Mouse (Mus musculus): ENCODE measurements around the gene Ankrd27. TPM values are rescaled to one million over a fixed set of nuclear protein-coding genes. Genes with fewer than 3 reads are reported as not detected.
A peak's percentile ranks its signal among the peaks of the same experiment; 100 is the strongest.

Gene Ankrd27
- total RNA-seq, 2 experiments from 2014 or later = 30.1 to 35.3 TPM

DNA sequence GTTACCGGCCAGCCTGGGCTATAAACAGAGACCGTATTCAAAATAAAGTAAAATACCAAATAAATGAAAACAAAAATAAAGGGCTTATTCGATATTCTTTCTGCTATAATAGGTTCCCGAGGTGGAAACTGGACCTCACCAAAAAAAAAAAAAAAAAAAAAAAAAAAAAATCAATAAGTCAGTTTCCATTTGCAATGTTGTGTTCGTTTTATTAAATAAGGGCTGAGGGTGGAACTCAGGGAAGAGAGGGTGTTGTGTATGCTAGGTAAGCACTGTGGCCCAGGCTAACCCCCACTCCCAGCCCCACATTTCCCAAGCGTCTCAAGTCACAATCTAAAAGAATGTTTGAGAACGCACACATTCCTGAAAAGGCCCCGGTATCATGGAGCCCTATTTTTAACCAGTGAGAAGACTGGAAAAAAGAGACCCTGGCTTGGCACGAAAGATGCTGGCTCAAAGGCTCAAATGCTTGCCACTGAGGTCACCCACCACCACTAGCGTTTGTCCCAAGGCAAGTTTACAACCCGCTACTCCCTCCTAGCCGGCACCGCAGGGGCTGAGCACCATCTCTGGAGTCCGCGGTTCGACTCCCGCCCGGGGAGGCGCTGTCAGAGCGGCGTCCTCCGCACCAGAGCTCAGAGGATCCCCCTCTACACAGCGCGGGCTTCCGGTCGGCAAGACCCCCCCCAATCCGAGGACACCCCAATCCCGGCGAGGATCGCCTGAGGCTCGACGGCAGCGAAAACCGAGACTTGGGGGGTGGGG lies 60.5 kb downstream of the Ankrd27 start:
- peak; percentile 51 for DNase-seq

GRCm38 (mm10) chr7:35647101-35647698 lies 61.2 kb downstream of the Ankrd27 start, which contains the start of gene Pdcd5:
TSS of gene Pdcd5 (minus strand) at chr7:35647521.
- DNase-seq = peak; percentile 99

GRCm38 (mm10) chr7:35648239-35649069 lies 62.4 kb downstream of the Ankrd27 start:
- DNase-seq = no peak

- DNase-seq = peak; percentile 63
These were observed 63.0 kb downstream of the Ankrd27 start for GRCm38 (mm10) chr7:35649071-35649470.

GRCm38 (mm10) chr7:35650716-35651410 lies 64.8 kb downstream of the Ankrd27 start:
- DNase-seq = no peak

GRCm38 (mm10) chr7:35651583-35652270 lies 65.7 kb downstream of the Ankrd27 start:
- DNase-seq = no peak

- DNase-seq = no peak
These were observed 71.8 kb downstream of the Ankrd27 start for GRCm38 (mm10) chr7:35657829-35658228.

GRCm38 (mm10) chr7:35659173-35659572 lies 73.1 kb downstream of the Ankrd27 start:
- DNase-seq = peak; percentile 56

DNA sequence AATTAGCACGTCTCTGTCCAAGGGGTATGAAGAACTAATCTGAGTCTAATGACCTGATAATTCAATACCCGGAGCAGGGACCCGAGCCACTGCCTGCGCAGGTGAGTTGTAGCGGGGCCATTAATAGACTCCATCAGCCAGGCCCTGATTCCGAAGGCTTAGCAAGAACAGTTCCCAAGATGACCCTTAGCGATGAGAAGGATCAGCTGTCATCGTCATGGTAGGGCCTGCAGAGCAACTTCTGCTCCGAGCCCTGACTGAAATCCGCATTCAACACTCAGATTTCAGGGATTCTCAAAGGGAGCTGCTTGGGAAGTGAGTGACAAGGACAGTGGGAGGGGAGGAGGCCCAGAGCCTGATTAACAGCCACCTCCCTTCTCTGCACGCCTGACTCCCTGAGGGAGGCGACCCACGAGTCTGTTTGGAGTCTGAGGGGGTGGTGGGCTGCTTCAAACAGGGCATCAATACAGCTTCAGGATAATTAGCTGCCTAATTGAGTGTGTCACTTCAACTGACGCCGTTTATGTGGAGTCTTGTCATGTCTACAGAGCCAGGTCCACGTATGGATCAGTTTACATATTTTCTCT lies 77.8 kb downstream of the Ankrd27 start:
- DNase-seq = no peak

DNA sequence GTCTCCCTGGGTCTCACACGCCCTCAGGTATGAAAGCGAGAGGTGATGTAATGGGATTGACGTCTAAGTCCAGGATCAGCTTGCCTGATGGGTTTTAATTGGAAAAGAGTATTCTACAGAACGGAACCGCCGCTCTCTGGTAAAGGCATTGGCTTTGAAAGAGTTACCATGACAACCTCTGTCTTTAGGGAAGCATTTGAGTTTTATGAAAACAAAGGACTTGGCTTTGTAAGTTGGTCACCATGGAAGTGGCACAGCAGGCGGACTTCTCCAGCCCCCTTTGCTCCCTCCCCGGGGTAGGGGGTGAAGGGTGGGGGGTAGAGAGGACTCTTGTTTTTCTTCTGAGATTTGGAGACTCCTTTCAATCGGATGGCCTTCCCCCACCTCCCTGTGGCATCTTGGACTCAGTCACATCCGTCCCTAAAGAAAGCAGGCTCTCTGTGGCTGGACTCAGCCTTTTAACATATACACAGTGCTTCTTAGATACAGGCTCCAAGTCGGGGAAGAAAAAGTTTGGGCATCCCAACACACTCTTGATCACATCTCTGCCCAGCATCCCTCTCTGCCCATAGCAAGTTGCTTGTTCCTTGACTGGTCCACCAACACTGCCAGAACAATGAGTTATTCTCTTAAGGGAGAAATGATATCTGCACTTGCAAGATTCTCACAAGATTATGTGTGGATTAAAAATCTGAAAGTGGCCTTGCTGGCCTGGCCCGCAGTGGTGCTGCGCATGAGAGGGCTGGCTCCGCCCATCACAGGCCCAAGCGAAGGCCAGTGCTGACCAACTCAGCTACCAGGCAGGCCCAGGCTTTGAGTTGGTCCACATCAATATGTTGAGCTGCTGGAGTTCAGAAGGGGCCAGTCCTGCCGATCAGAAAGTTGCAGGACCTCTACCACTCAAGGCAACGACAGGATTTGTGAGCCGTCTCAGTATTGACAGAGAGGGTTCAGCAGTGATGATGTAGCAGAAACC lies 82.3 kb downstream of the Ankrd27 start:
- DNase-seq = no peak

DNA sequence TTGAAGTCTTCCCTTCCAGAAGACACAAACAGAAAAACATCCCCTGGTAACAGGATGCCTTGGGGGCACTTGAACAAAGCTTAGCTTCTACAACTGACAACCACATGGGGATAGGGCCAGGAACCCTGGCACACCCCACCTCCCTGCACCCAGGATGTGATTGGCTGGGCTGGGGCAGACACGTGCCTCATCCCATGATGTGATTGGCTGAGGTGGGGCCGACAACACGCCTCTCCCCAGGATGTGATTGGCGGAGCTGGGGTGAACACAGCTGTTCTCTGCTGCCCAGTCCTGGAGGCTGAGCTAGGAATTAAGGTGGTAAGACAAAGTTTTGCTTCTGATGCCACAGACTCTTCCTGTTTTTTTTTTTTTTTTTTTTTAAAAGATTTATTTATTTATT lies 92.9 kb downstream of the Ankrd27 start:
- no peak for DNase-seq

DNA sequence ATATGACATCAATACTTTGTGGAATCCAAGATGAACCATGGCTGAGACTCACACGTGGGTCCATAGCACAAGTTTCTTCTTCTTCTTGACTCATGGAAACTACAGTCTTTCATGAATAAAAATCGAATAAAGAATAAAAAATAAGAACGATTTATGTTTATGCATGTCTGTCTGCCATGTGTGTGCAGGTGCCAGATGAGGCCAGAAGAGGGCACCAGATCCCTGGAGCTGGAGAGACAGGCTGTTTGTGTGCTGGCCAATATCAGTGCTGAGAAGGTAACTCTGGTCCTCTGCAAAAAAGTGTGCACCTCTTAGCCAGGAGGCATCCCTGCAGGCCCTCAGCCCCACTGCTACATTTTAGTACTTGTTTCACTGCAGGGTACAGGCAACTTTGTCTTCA lies 95.5 kb downstream of the Ankrd27 start:
- DNase-seq = no peak

DNA sequence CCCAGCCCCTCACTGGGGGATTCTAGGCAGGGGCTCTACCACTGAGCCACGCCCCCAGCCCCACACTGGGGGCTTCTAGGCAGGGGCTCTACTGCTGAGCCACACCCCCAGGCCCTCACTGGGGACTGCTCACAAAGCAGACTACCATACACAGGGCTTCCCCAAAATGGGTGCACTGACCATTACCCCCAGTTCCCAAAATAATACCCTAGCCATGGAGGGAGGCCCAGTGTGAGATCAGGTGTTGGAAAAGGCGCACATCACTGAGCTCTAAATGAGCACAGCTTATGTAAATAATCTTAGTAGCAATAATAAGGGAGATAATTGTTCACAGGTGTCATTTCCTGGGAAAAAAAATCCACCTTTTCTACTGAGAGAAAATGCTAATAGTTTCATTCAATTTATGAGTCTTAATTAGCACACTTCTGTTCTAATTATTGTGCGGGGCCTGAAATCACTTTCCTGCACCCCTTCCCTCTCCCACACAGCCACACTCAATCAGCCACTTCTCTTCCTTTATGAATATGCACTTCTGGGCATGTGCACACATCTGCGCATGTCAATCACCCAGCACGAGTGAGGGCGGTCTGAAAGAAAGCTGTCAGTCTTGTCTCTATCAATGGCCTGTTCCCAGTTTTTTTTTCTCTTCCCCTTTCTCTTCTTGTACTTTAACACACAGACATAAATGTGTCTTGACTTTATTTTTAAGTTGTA lies 97.5 kb downstream of the Ankrd27 start:
- no peak for DNase-seq

DNA sequence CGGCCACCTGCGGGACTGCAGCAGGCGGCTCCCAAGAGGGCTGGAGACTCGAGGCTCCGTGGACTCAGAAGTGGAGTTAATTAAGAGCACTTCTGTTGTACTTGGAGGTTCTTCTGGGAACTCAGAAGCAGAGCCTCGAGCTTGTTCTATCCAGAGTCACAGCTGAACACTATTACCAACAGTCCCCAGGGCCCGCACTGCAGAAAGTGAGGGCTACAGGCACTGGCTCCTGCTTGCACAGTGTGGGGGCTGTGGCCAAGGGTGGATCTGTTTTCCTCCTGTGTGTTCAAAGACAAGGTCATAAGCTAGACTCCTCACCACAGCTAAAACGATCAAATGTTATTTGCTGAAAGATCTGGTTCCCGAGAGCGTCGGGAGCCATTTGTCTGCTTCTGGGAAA lies 100.2 kb downstream of the Ankrd27 start:
- peak; percentile 37 for DNase-seq

DNA sequence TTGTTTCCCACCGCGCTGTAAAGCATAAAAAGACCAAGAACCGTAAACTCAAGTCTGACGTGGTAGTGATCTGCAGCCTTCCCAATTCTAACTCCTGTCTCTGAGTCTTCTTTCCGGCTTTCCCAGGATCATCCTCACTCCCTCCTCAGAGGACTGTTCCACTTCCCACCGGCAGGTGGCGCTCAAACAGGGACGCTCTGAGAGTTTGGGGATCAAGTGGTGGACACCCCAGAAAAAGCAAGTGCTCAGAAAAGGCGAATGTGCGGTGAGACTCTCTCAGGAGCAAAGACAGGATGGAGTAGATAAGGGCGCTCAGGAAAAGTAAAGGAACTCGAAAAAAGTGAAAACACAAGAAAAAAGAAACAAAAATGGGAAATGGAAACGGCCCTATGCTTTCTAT lies 100.7 kb downstream of the Ankrd27 start:
- DNase-seq = peak; percentile 83

- peak; percentile 69 for DNase-seq
These were observed 101.2 kb downstream of the Ankrd27 start for GRCm38 (mm10) chr7:35687229-35687628.

GRCm38 (mm10) chr7:35688276-35688675 lies 102.2 kb downstream of the Ankrd27 start:
- DNase-seq = no peak

Measured in adrenal gland, postnatal 10 days (tissue).